Mouse (Mus musculus) spleen, postnatal 4 days (tissue): ENCODE measurements at regions not wholly inside any gene's neighbourhood (a gene's known extent, or its start where the extent isn't known, plus 50 kb on each side); places are given as distances from the start of the nearest gene placed in this dataset.
"Not testable (repeated sequence)": the region's sequence is repeated elsewhere in the genome, so short reads cannot be mapped to it uniquely, and the experiment has no call there.

Source experiments
- DNase-seq, 2 experiments: peaks; one replicate each; pipeline ENCODE4 v3.0.0; 2022; ENCODE audit warnings: low spot score in 2 of 2

DNA sequence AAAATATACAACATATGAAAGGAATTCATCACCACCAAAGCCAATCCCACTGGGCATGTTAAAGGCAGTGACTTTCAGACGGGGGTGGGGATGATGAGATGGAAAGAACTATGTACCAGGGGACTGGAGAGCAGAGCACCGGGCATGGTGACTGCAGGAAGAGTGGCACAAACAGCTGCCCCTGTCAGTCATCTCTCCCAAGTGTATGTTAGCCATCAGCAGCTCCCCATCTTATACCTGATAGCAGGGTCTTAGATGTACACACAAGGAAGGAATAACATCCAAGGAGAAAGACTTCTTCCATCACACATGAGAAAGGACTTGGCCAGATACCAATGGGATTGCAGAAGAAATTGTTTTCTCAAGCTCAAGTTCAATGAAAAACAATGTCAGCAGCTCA lies 257.2 kb downstream of the Nuak1 start:
- DNase-seq: no peak

DNA sequence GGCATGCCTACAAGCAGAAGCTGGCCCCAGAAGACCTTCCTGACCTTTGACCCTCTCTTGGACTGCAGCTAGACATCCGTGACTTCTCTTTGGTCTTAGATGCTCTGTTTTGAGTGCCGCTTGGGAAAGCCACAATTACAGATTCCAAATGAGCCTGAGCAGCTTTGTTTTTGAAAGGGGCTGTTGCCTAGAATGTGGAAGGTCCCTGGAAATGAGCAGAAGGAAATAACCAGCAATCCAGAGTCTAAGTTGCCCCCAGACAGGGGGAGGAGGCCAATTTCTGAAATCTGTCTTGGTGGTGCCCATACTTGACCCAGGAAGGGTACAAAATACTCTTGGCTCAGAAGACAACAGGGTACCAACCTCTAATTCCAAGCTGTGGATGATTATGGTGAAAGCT lies 253.9 kb downstream of the Nuak1 start:
- DNase-seq: no peak

DNA sequence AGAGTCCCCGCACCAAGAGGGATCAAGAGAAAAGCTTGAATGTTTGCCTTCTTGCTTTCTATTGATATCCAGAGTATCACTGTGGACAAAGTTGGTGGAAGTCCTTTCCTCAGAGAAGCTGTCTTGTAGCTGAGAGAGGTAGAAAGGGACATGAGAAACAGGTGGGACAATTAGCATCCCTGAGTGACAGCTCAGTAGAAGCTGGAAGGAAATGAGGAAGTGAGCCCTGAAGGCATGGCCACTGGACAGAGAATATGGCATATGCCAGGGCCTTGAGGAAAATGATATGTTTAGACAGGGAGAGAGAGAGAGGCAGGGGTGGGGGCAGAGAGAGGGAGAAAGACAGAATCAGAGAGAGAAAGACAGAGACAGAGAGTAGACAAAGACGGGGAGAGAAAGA lies 241.4 kb downstream of the Nuak1 start:
- DNase-seq: no peak

DNA sequence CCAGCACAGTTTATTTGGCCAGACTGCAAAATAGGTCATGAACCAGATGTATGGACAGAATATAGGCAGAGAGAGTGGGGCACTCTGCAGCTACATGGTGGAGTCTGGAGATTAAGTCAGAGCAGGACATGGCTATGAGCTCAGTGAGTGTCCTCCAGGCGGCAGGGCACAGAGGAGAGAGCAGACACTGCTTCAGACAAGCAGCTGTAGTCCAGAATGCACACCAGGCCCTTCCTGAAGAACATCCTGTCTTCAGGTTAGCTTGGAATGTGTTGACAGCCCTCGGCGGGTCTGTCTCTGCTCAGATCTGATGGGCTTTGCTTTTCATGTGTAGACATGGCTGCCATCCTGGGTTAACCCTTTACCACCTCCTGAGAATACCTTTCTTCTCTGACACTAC lies 238.6 kb downstream of the Nuak1 start:
- DNase-seq: no peak

DNA sequence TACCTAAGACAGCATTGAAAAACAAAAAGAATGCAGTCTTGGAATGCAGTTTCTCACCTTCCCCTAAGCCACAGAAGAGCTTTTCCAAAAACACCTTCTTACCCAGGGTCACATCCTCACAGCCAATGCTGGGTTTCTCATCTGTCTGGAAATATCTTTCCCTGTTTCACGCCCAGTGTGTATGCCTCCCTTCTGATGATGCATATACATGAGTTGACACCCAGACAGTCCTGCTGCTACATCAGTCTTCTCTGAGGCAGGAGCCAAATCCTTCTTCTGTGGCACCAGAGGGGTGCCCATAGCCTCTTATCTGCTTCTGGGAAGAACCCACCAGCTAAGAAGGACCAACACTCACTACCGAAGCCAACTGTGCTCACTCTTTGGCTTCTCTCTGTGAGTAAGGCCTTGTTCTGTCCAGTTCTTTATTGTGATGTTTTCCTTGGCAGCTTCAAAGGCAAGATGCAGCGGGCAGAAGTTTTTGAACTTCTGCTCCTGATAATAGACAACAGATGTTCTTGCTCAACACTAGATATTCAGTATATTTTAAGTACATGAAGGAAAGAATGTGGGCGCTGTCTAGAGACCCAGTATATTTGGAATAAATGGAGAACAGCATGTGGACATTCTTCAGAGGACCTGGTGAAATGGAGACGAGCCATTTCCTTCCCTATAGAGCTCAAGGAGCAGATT lies 228.2 kb downstream of the Nuak1 start:
- no peak for DNase-seq

DNA sequence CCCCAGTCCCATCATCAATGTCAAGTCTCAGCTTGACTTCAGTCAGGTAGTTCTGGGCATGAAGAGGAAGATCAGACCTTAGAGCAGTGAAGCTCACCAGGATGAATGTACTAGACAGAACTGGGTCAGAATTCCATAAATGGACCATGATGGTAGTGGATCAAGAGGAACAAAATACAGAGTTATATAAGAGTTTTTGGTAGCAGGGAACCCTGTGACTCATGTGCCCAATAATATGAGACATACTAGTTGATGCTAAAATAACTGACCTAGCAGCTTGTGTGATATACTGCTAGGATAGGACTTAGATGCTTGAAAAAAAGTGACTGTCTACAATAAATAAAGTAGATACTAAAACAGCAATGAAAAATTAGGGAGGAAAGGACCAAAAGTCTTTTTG lies 225.6 kb downstream of the Nuak1 start:
- DNase-seq: no peak

DNA sequence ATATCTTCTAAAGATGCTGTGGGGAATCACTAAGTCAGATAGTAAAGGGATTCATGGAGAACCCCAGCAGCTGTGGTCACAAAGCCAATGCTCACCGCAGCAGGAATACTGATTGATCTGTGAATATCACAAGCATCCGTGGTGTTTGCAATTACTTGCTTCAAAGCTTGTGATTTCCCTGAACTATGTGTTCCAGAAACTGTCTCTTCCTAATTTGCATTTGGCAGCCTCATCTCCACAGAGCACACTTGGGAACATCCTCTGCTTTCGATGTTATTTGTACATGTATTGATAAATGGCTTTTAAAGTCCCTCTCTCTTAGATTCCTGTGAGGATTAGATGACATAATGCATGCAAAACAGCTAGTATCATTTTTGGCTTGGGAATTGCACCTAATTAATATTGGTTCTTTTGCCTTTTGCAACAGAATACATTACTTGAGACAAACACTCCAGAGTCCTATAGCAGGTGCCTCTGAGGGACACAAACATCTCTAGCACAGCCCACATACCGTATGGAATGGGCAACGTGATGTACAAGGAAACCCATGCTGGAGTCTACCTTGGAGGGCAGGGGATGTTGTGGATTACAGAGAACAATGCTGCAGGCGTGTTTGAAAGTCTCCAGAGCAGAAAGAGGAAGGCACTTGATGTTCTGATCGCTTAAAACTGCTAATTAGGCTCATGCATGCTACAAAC lies 211.0 kb downstream of the Nuak1 start:
- DNase-seq: no peak

DNA sequence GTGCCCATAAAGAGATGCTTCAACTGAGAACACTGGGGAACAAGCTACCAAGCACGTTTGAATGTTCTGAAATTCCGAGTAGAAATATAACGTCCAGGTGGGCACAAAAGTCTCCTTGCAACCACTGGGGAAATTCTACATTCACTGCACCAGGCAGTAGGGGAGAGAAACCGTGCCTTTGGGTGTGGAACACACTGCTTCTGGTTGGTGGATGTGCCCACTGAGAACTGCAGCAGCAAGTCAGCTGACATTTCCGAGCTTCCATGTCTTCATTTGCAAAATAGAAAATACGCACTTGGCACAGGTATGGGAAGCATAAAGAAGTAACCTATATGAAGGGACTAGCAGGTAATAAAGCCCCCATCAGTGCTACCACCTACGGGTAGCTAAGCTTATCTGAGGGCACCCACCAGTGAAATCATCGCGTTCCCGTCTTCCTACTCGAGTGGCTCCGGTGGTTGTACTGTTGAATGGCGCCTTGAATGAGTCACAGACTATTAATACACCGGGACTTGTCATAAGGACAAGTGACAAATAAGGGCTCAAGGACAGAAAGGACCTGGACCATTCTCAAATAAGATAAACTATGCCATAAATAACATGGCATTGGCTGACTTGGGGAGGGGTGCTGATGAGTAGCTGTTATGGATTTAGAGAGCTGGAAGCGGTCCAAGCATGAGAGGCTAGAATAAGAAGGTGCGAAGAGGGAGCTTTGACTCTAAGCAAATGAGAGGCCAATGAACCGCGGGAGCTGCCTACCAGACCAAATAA lies 210.2 kb downstream of the Nuak1 start:
- no peak for DNase-seq

DNA sequence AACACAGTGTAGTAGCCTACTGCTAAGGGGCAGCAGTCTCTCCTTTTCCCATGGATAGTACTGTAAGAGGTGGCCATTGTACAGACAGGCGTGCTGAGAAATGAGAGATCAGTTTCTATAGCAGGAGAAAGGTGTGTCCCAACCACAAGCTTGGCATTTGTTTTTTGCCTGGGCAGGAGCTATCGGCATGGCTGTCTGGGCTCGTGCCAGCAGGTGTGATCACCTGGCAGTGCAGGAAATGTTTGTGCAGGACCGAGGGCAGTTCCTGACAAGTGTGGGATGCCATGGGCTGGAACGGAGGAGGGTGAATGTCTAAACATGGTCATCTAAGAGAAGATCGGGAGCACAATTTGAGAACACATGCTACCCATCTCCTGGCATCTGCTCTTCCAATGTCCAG lies 205.4 kb downstream of the Nuak1 start:
- no peak for DNase-seq

DNA sequence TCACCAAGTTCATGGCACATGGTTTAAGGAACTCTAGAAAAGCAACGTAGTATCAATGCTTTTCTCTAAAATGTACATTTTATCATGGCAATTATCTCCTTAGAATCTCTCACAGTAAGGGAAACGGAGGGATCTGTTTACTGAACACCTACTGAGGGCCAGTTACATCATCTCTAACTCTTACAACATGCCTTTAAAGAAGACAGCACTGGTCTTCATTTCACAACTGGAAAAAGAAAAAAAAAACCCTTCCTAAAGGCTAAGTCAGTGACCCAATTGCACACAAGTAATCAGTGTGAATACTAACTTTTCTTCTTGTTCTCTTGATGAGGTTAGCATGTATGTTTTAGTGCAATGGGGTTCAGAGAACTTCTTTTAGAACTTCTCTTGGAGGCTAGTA lies 204.2 kb downstream of the Nuak1 start:
- no peak for DNase-seq

DNA sequence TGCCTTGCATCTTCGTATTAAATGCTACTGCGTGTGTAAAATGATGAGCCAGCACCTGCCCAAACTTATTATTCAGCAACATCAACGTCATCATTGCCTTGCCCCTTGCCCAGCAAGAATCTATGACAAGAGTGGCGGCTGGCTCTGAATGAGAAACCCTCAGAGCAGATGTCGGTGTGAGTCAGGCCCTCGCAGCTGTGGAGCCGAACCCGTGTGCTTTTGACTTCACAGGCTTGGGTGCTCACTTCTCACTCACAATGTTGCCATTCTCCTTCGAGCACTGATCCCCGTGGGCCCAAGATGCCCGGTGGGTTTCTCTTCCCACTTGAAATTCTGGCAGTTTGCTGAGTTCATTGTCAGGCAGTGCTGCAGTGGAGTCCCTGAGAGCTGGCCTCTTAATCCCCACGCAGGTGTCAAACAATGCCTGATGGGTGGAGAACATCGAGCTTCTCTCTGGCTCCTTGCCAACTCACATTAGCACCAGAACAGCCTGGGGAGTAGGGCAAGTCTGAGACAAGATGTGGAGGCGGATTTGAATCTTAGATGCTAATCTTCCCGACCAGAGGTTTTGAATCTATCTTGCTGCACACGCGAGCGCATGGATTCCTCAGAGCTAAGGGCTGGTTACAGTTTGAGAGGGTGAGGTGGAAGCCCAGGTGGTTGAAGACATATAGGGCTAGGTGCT lies 202.0 kb downstream of the Nuak1 start:
- no peak for DNase-seq

DNA sequence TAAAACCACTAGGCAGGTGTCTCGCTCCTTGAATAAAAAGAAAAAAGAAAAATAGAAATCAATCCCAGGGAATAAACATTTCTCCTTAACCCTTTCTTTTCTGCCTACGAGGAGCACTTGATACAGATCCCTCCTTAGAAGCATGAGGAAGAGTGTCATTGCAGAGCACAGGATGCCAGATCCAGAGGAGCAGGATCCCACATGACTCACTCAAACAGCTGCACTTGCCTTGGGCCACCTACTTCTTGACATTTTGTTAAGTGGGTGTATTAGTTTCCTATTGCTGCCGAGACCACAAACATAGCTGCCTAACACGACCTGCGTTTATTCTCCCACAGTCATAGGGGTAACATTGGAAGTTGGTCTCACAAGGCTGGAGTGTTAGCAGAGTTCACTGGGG lies 197.1 kb downstream of the Nuak1 start:
- no peak for DNase-seq

DNA sequence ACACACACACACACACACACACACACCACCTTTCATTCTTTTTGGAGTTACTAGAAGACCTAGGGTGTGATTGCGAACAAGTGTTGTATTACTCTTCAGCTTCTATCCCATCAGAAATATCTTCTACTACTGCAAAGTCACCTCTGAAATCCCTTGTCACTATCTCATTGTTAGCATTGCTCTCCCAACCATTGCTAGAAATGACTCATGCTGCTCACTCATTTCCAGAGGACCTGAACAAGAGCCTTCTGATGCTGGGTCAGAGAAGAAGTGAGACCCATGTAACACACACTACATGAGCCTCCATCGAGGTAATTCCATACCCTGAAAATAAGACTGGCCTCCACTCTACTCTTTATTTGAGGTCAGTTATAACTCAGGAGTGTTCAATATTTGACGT lies 191.1 kb downstream of the Nuak1 start:
- DNase-seq: no peak

DNA sequence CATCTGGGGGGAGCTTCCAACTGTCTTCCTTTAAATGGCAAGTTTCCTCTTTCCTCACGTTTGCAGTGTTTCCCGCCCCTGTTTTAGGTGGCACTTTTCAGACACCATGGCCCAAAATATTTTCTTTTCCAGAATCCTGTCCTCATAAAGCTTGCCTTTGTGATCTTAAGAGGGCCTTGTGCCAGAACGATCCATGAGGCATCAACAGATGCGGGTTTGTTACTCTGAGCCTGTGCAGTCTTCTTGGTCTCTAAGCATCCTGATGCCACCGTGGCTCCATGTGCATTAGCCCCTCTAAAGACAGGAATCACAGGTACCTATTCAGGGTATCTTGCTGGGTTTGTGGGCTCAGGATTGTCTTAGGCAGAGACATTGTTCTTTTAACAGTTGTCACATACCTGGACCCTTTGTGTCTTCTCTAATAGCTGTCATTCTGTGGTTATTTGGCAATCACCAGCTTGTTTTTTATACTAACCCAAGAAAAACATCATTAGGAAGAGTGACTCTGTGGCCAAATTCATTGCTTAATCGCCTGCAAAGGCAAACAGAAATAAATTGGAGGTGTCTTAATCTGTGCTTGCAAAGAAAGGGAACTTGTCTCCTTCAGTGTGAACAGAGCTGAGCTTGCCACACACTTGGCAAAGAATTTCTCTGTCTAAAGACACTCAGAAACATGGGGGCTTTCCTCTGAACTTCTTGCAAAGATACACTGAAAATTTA lies 179.3 kb downstream of the Nuak1 start:
- DNase-seq: no peak

DNA sequence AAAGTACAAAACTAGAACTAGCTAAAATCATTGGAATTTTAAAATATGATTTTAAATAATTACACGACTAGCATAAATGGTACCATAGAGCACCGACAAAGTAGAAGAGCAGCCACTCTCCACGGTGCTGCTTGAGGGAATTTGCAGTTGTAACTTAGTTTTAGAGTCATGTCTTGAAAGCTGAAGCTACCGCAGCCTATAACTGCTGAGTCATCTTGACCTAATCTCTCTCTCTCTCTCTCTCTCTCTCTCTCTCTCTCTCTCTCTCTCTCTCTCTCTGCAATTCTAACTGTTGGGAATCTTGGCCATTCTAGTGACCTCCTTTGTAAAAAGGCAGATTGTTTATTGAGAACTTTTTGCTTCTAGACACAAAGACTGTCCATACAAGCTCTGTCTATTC lies 177.5 kb downstream of the Nuak1 start:
- DNase-seq: no peak

DNA sequence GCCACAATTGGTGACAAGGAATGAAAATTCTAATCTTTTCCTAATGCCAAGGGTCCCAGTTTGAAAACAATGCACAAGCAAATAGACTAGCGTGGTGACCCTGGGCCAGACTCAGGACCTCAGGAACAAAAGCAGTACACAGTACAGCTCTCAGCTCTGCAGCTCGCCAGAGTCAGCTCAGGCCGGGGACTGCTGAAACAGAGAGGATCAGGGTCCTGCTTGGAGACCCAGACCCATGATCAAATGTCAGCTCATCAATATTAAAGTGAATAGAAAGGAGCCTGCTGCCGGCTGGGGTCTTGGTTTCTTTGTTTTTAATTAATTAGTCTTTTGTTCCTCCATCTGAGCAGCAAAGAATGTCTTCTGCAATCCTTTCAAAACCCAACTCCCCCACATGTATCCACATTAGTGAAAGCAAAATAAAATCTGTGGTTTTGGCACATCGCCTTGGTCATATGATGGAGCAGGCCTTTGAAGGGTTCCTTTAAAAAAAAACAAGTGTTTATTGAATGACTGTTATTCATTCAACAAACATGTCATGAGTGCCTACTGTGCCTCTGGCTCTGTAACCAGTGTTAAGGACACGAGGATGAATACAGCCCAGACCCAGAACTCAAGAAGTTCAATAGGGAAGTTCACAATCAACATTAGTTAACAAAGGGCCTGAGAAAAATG lies 154.4 kb downstream of the Nuak1 start:
- no peak for DNase-seq

DNA sequence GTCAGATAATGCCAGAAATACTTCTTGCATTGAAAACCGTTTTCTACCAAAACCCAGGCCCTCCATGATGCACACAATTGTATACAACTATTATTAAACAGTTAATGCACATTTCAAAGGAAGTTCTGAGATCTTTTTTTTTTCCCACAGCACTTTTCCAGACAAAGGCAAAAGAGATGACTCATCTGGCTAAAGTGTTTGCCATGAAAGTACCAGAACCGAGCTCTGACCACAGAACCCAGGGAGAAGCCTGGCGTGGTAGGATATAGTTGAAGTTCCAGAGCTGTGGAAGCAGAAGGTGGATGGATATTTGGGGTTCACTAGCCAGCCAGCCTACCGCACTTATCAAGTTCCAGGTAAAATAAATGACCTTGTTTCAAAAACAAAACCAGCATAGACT lies 146.0 kb downstream of the Nuak1 start:
- DNase-seq: no peak

DNA sequence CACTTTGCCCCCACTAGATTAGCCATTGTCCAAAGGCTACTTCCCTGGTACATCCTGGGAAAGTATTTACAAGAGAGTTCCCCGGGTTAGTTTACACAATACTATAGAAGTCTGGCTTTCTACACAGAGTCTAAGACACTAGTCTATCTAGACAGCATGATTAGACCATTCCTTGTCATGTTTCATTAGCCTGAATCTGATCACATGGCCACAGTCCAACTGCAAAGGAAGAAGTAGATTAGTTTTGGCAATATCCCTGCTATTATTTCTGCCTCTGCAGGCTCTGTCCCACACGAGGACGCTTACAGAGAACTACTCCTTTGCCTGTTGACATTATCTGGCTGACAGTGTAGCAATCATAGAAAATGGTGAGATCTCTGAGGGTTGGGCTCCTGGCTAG lies 144.2 kb downstream of the Nuak1 start:
- DNase-seq: no peak

DNA sequence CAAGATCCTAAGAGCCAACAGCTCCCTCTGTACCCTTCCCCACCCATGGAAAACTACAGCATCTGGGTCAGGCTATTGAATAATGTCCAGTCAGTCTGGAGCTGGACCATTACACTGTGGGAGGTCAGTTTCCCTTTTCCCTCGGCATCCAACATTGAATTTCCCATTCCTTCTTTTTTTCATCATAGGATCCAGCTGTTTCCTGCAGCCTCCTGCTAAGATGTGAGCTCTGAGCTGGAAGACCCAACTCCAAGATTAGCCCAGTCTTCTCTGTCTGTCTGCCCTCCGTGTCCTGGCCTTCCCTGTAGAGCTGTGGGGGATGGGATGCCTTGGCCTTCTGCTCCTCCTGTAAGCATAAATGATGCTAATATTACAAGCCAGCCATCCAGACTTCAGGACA lies 138.8 kb downstream of the Nuak1 start:
- no peak for DNase-seq

DNA sequence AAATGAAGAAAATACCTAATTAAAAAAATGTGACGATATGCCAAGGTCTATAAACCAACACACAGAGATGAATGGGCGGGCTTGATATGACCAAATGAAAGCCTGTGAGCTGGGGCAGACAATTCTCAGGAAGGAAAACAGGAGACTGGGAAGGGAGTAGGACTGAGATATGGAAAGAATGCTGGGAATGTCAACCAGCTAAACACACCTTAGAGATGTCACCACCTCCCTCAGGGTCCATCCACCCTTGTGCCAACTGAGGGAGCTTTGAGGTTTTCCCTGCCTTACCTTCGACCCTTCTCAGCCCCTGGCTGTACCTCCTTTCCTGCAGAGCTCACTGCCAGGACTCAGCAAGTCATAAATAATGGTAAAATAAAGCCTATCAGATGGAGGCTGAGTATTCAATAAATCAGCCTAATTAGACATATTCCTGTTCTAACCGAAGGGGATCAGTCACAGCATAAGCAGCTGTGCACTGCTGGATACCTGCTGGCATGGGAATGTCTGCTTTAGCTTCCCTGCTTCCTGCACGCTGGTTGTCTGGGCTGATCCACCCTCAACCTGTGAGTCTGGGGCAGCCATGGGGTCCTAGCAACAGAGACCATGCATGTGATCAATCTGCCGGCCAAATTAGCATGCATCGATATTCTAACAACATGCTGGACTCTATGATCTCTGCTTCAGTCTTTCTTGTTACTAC lies 137.4 kb downstream of the Nuak1 start:
- no peak for DNase-seq

DNA sequence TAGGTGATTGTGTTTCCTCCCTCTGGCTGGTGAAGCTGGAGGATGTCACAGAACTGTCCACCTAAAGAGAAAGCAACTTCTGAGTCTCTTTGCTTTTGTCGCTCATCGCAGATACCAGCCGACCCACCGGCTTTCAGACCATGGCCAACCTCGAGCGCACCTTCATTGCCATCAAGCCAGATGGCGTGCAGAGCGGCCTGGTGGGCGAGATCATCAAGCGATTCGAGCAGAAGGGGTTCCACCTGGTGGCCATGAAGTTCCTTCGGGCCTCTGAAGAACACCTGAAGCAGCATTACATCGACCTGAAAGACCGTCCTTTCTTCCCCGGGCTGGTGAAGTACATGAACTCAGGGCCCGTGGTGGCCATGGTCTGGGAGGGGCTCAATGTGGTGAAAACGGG lies 131.7 kb downstream of the Nuak1 start:
- DNase-seq: not testable (repeated sequence)
